Mouse (Mus musculus): ENCODE results near the gene Slc39a5. TPM values are rescaled to one million over a fixed set of nuclear protein-coding genes. Genes with fewer than 3 reads are reported as not detected.
A peak's percentile ranks its signal among the peaks of the same experiment; 100 is the strongest.

Slc39a5 gene
- polyA plus RNA-seq, 1 experiment from 2014 or later = not detected

- Histone ChIP-seq H3K4me2 (ENCODE audit: low read depth, low read length, severe bottlenecking) (peak overlapping the region; percentile 56), H3K4me1 (replicated peaks; ENCODE audit: control insufficient read depth, insufficient read depth, low read length) (no peaks in the 10 kb centered on the region), H3K27me3 (ENCODE audit: control insufficient read depth, insufficient read depth, low read length) (no peaks in the 10 kb centered on the region), H3K9me3 (ENCODE audit: control insufficient read depth, low read length) (no peaks in the 10 kb centered on the region), H3K36me3 (ENCODE audit: control insufficient read depth, insufficient read depth, low read length) (no peaks in the 10 kb centered on the region; the same call in 1 of the 2 replicates), H3K9ac (ENCODE audit: low read length) (peak overlapping the region; percentile 64), H3K27ac (ENCODE audit: low read depth, low read length) (peak overlapping the region; percentile 85; the same call in 1 of the 2 replicates), H3K4me3 (ENCODE audit: low read depth, low read length) (peak overlapping the region; percentile 70)
- ATAC-seq (replicated peaks; ENCODE audit: low FRiP score) (no peak), DNase-seq (ENCODE audit: low spot score) (no peak)
- 79% methylated on average over 6 of the region's 6 CpGs for WGBS
Measured at GRCm38 (mm10) chr10:128369599-128369998, 31.4 kb downstream of the Slc39a5 start.

- H3K4me2 ChIP-seq (ENCODE audit: low read depth, low read length, severe bottlenecking) = peak overlapping the region; percentile 56
- peak overlapping the region; percentile 64 for H3K9ac ChIP-seq (ENCODE audit: low read length)
- ATAC-seq (replicated peaks; ENCODE audit: low FRiP score) (no peak), DNase-seq (ENCODE audit: low spot score) (no peak)
- no peaks in the 10 kb centered on the region for H3K27me3 ChIP-seq (ENCODE audit: control insufficient read depth, insufficient read depth, low read length)
- no peaks in the 10 kb centered on the region for H3K9me3 ChIP-seq (ENCODE audit: control insufficient read depth, low read length)
- peak overlapping the region; percentile 85 for H3K27ac ChIP-seq (ENCODE audit: low read depth, low read length)
- 9% methylated on average over 9 of the region's 9 CpGs for WGBS
- H3K36me3 ChIP-seq (ENCODE audit: control insufficient read depth, insufficient read depth, low read length) = no peaks in the 10 kb centered on the region; the same call in 1 of the 2 replicates
- H3K4me1 ChIP-seq (replicated peaks; ENCODE audit: control insufficient read depth, insufficient read depth, low read length) = no peaks in the 10 kb centered on the region
- peak overlapping the region; percentile 70 for H3K4me3 ChIP-seq (ENCODE audit: low read depth, low read length)
Measured at GRCm38 (mm10) chr10:128369218-128369543, 31.8 kb downstream of the Slc39a5 start.

DNA sequence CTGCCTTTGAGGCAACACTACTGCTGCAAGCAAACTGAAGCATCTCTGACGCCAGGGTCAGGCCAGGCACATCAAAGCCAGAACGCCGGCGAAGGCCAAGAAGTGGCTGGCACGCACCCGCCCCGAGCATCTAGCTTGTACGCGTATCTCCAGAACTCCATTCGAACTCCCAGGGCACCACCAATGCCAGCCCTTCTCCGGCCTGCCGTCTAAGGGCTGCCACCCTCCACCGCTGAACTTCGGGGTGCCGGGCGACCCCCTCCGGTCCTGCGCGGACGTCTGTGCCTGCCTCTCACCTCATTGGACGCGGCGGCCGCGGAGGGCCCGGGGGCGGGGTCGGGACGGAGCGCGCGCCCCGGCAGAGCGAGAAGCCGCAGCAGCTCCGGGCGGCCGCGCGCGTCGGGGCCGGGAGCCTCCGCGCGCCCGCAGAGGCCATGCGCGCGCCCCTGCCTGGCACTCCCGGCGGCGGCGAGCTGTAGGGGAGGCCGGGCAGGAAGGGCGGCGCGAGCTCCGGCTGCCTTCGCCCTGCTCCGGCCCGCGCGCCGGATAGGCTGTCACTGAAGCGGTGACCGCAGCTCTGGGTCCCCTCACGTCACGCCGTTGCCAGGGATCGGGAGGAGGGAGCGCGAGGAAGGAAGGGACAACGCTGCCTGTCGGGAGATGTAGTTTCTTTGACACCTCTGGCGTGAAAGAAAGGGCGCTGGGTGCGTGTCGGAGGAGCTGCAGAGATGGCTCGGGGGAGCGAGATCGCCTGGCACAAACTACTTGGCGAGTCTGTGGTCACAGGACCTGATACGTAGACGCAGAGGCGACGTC lies 32.4 kb downstream of the Slc39a5 start, which contains the start of gene Coq10a:
Gene Coq10a, minus strand, starts transcription at position 596 of the 816 bp plus-strand sequence.
- WGBS = under 1% methylated on average over 84 of the region's 87 CpGs
- H3K27ac ChIP-seq (ENCODE audit: low read depth, low read length) = peak within 1 kb of the TSS; percentile 85
- peak within 1 kb of the TSS; percentile 64 for H3K9ac ChIP-seq (ENCODE audit: low read length)
- H3K4me3 ChIP-seq (ENCODE audit: low read depth, low read length) = peak within 1 kb of the TSS; percentile 70
- no peaks in the 10 kb centered on the region for H3K4me1 ChIP-seq (replicated peaks; ENCODE audit: control insufficient read depth, insufficient read depth, low read length)
- H3K9me3 ChIP-seq (ENCODE audit: control insufficient read depth, low read length) = no peaks in the 10 kb centered on the region
- peak within 1 kb of the TSS; percentile 56 for H3K4me2 ChIP-seq (ENCODE audit: low read depth, low read length, severe bottlenecking)
- H3K27me3 ChIP-seq (ENCODE audit: control insufficient read depth, insufficient read depth, low read length) = no peaks in the 10 kb centered on the region
- DNase-seq (ENCODE audit: low spot score) (peak; percentile 94), ATAC-seq (replicated peaks; ENCODE audit: low FRiP score) (peak; percentile 95)
- no peaks in the 10 kb centered on the region; the same call in 1 of the 2 replicates for H3K36me3 ChIP-seq (ENCODE audit: control insufficient read depth, insufficient read depth, low read length)

DNA sequence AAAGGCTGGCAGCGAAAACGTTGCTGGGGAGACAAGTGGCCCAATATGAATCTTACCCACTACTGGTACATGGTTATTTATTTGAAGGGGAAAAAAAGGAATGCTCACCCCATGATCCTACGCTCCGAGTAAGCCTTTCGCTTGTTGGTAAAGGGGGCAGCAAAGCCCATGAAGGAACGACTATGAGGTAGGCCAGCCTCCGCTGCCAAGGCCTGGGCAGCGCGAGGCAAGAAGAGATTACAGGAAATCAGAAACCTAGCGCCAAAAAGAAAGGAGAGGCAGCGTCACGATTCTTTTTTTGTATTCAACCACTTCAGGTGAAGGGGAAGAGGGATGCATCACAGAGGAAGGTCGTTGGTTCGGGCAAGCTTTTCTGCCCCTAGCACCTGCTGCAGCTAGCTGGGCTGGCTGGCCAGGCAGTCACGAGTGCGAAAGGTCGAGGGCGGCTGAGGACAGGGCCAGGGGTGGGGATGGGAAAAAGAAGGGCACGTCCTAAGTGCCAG lies 33.1 kb downstream of the Slc39a5 start:
- DNase-seq (ENCODE audit: low spot score) = no peak
- H3K4me1 ChIP-seq (replicated peaks; ENCODE audit: control insufficient read depth, insufficient read depth, low read length) = no peaks in the 10 kb centered on the region
- ATAC-seq (replicated peaks; ENCODE audit: low FRiP score) = no peak
- H3K9ac ChIP-seq (ENCODE audit: low read length) = peak overlapping the region; percentile 64
- H3K27me3 ChIP-seq (ENCODE audit: control insufficient read depth, insufficient read depth, low read length) = no peaks in the 10 kb centered on the region
- 21% methylated on average over 19 of the region's 19 CpGs for WGBS
- peaks cover 2% of the 10 kb centered on the region for H3K36me3 ChIP-seq (ENCODE audit: control insufficient read depth, insufficient read depth, low read length)
- no peak overlapping the region for H3K27ac ChIP-seq (ENCODE audit: low read depth, low read length)
- peak overlapping the region; percentile 70 for H3K4me3 ChIP-seq (ENCODE audit: low read depth, low read length)
- no peaks in the 10 kb centered on the region for H3K9me3 ChIP-seq (ENCODE audit: control insufficient read depth, low read length)
- H3K4me2 ChIP-seq (ENCODE audit: low read depth, low read length, severe bottlenecking) = peak overlapping the region; percentile 56

DNA sequence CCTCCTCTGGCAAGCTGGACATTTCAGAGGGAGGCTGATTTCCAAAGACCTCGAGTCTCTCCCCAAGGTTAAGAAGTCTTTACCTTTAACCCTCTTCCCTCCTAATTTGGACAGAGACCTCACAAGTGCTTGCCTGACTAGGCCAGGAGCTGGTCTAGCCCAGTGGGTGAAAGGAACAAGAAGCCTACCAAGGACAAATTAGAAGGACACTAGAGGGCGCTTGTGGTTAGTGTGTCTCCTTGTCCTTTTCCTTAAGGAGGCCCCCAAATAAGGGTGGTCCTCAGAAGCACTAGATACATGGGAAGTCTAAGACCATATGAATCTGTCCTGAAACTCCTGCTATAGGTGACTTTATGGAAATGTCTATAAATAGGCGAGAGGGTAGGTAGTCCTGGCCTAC lies 38.5 kb downstream of the Slc39a5 start:
- Histone ChIP-seq H3K4me1 (replicated peaks; ENCODE audit: control insufficient read depth, insufficient read depth, low read length) (no peaks in the 10 kb centered on the region), H3K4me3 (ENCODE audit: low read depth, low read length) (no peak overlapping the region), H3K4me2 (ENCODE audit: low read depth, low read length, severe bottlenecking) (no peak overlapping the region), H3K27ac (ENCODE audit: low read depth, low read length) (no peak overlapping the region), H3K27me3 (ENCODE audit: control insufficient read depth, insufficient read depth, low read length) (no peaks in the 10 kb centered on the region), H3K9ac (ENCODE audit: low read length) (no peak overlapping the region), H3K36me3 (ENCODE audit: control insufficient read depth, insufficient read depth, low read length) (peaks cover 12% of the 10 kb centered on the region), H3K9me3 (ENCODE audit: control insufficient read depth, low read length) (no peaks in the 10 kb centered on the region)
- whole genome bisulfite sequencing = 54% methylated on average over 3 of the region's 3 CpGs
- no peak for ATAC-seq (replicated peaks; ENCODE audit: low FRiP score)
- no peak for DNase-seq (ENCODE audit: low spot score)

- Histone ChIP-seq H3K4me2 (ENCODE audit: low read depth, low read length, severe bottlenecking) (no peak overlapping the region), H3K9me3 (ENCODE audit: control insufficient read depth, low read length) (no peaks in the 10 kb centered on the region), H3K4me1 (replicated peaks; ENCODE audit: control insufficient read depth, insufficient read depth, low read length) (no peaks in the 10 kb centered on the region), H3K36me3 (ENCODE audit: control insufficient read depth, insufficient read depth, low read length) (peaks cover 12% of the 10 kb centered on the region), H3K27ac (ENCODE audit: low read depth, low read length) (no peak overlapping the region), H3K9ac (ENCODE audit: low read length) (no peak overlapping the region), H3K27me3 (ENCODE audit: control insufficient read depth, insufficient read depth, low read length) (no peaks in the 10 kb centered on the region), H3K4me3 (ENCODE audit: low read depth, low read length) (no peak overlapping the region)
- DNase-seq (ENCODE audit: low spot score) (no peak), ATAC-seq (replicated peaks; ENCODE audit: low FRiP score) (no peak)
- WGBS = 94% methylated on average over 6 of the region's 6 CpGs
Measured at GRCm38 (mm10) chr10:128361836-128362235, 39.2 kb downstream of the Slc39a5 start.

DNA sequence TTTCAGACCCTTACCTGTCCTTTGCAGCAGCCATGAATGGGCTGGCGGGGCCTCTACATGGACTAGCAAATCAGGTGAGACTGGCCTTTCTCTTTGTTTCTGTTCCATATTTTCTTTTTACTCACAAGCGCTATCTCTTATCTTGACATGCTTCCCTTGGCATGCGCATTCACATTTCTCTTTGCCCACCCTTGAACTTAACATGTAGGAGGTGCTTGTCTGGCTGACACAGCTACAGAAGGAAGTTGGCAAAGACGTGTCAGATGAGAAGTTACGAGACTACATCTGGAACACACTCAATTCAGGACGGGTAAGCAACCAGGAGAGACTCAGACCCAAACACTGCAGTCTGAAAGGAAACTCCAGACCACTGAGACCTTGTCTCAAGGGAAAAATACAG lies 41.8 kb downstream of the Slc39a5 start:
- Histone ChIP-seq H3K4me2 (ENCODE audit: low read depth, low read length, severe bottlenecking) (no peak overlapping the region), H3K27ac (ENCODE audit: low read depth, low read length) (no peak overlapping the region), H3K9me3 (ENCODE audit: control insufficient read depth, low read length) (no peaks in the 10 kb centered on the region), H3K4me3 (ENCODE audit: low read depth, low read length) (no peak overlapping the region), H3K36me3 (ENCODE audit: control insufficient read depth, insufficient read depth, low read length) (peaks cover 15% of the 10 kb centered on the region), H3K27me3 (ENCODE audit: control insufficient read depth, insufficient read depth, low read length) (no peaks in the 10 kb centered on the region), H3K4me1 (replicated peaks; ENCODE audit: control insufficient read depth, insufficient read depth, low read length) (no peaks in the 10 kb centered on the region), H3K9ac (ENCODE audit: low read length) (no peak overlapping the region)
- ATAC-seq (replicated peaks; ENCODE audit: low FRiP score) (no peak), DNase-seq (ENCODE audit: low spot score) (no peak)
- WGBS = 93% methylated on average over 6 of the region's 6 CpGs

GRCm38 (mm10) chr10:128358796-128359195 lies 42.2 kb downstream of the Slc39a5 start:
- DNase-seq (ENCODE audit: low spot score) = peak; percentile 63
- peaks cover 19% of the 10 kb centered on the region for H3K36me3 ChIP-seq (ENCODE audit: control insufficient read depth, insufficient read depth, low read length)
- no peak overlapping the region for H3K4me2 ChIP-seq (ENCODE audit: low read depth, low read length, severe bottlenecking)

More at GRCm38 (mm10) chr10:128358796-128359195, 42.2 kb downstream of the Slc39a5 start:
- no peak overlapping the region for H3K4me3 ChIP-seq (ENCODE audit: low read depth, low read length)
- H3K27me3 ChIP-seq (ENCODE audit: control insufficient read depth, insufficient read depth, low read length) = no peaks in the 10 kb centered on the region
- no peak for ATAC-seq (replicated peaks; ENCODE audit: low FRiP score)
- H3K27ac ChIP-seq (ENCODE audit: low read depth, low read length) = no peak overlapping the region
- WGBS = 49% methylated on average over 2 of the region's 2 CpGs
- H3K9ac ChIP-seq (ENCODE audit: low read length) = no peak overlapping the region
- no peaks in the 10 kb centered on the region for H3K4me1 ChIP-seq (replicated peaks; ENCODE audit: control insufficient read depth, insufficient read depth, low read length)
- no peaks in the 10 kb centered on the region for H3K9me3 ChIP-seq (ENCODE audit: control insufficient read depth, low read length)
